Mouse (Mus musculus): ENCODE measurements around the gene Macf1. TPM values are rescaled to one million over a fixed set of nuclear protein-coding genes. Genes with fewer than 3 reads are reported as not detected.

The Macf1 gene
- polyA plus RNA-seq, 1 experiment from 2014 or later, result 120 TPM

- Histone ChIP-seq H3K4me1 (replicated peaks; ENCODE audit: control insufficient read depth, insufficient read depth, low read length) (no peaks in the 10 kb centered on the region), H3K4me2 (replicated peaks) (no peak overlapping the region), H3K9me3 (ENCODE audit: control insufficient read depth, low read length) (no peaks in the 10 kb centered on the region), H3K36me3 (replicated peaks; ENCODE audit: control insufficient read depth, insufficient read depth) (peaks cover 16% of the 10 kb centered on the region), H3K4me3 (replicated peaks; ENCODE audit: low read length) (no peak overlapping the region), H3K27ac (no peak overlapping the region), H3K27me3 (ENCODE audit: control insufficient read depth, insufficient read depth, low read length) (no peaks in the 10 kb centered on the region), H3K9ac (no peak overlapping the region)
- ATAC-seq (ENCODE audit: low FRiP score), result no peak
- DNase-seq (ENCODE audit: low spot score), result no peak
- 71% methylated on average over 6 of the region's 6 CpGs for WGBS
Observed at GRCm38 (mm10) chr4:123422828-123423227, 261.3 kb downstream of the Macf1 start.

- no peak for DNase-seq (ENCODE audit: low spot score)
Observed at GRCm38 (mm10) chr4:123418032-123418431, 266.1 kb downstream of the Macf1 start.

GRCm38 (mm10) chr4:123417478-123417877 lies 266.7 kb downstream of the Macf1 start:
- WGBS, result 82% methylated on average over 1 of the region's 3 CpGs
- Histone ChIP-seq H3K36me3 (replicated peaks; ENCODE audit: control insufficient read depth, insufficient read depth) (no peaks in the 10 kb centered on the region), H3K4me3 (replicated peaks; ENCODE audit: low read length) (no peak overlapping the region), H3K4me2 (replicated peaks) (no peak overlapping the region), H3K27me3 (ENCODE audit: control insufficient read depth, insufficient read depth, low read length) (no peaks in the 10 kb centered on the region), H3K4me1 (replicated peaks; ENCODE audit: control insufficient read depth, insufficient read depth, low read length) (0 out of 2 replicates have a peak, but pooled peaks cover 4% of the 10 kb centered on the region), H3K9me3 (ENCODE audit: control insufficient read depth, low read length) (no peaks in the 10 kb centered on the region), H3K27ac (no peak overlapping the region), H3K9ac (no peak overlapping the region)
- ATAC-seq (ENCODE audit: low FRiP score), result no peak
- no peak for DNase-seq (ENCODE audit: low spot score)

More at GRCm38 (mm10) chr4:123418032-123418431, 266.1 kb downstream of the Macf1 start:
- WGBS, result 93% methylated on average over 3 of the region's 3 CpGs
- Histone ChIP-seq H3K36me3 (replicated peaks; ENCODE audit: control insufficient read depth, insufficient read depth) (peaks cover under 1% of the 10 kb centered on the region; the same call in 1 of the 2 replicates), H3K27me3 (ENCODE audit: control insufficient read depth, insufficient read depth, low read length) (no peaks in the 10 kb centered on the region), H3K9me3 (ENCODE audit: control insufficient read depth, low read length) (no peaks in the 10 kb centered on the region), H3K4me2 (replicated peaks) (no peak overlapping the region), H3K9ac (no peak overlapping the region), H3K4me3 (replicated peaks; ENCODE audit: low read length) (no peak overlapping the region), H3K4me1 (replicated peaks; ENCODE audit: control insufficient read depth, insufficient read depth, low read length) (no peaks in the 10 kb centered on the region), H3K27ac (no peak overlapping the region)
- no peak for ATAC-seq (ENCODE audit: low FRiP score)

GRCm38 (mm10) chr4:123416829-123417228 lies 267.3 kb downstream of the Macf1 start:
- Histone ChIP-seq H3K36me3 (replicated peaks; ENCODE audit: control insufficient read depth, insufficient read depth) (no peaks in the 10 kb centered on the region), H3K27ac (no peak overlapping the region), H3K4me2 (replicated peaks) (no peak overlapping the region), H3K4me1 (replicated peaks; ENCODE audit: control insufficient read depth, insufficient read depth, low read length) (0 out of 2 replicates have a peak, but pooled peaks cover 5% of the 10 kb centered on the region), H3K4me3 (replicated peaks; ENCODE audit: low read length) (no peak overlapping the region), H3K9me3 (ENCODE audit: control insufficient read depth, low read length) (no peaks in the 10 kb centered on the region), H3K27me3 (ENCODE audit: control insufficient read depth, insufficient read depth, low read length) (no peaks in the 10 kb centered on the region), H3K9ac (no peak overlapping the region)
- ATAC-seq (ENCODE audit: low FRiP score), result no peak
- WGBS, result 88% methylated on average over 2 of the region's 2 CpGs
- no peak for DNase-seq (ENCODE audit: low spot score)

GRCm38 (mm10) chr4:123415566-123415965 lies 268.6 kb downstream of the Macf1 start:
- no peaks in the 10 kb centered on the region for H3K27me3 ChIP-seq (ENCODE audit: control insufficient read depth, insufficient read depth, low read length)
- DNase-seq (ENCODE audit: low spot score) (no peak), ATAC-seq (ENCODE audit: low FRiP score) (no peak)
- whole genome bisulfite sequencing, result 83% methylated on average over 1 of the region's 1 CpGs
- no peaks in the 10 kb centered on the region for H3K9me3 ChIP-seq (ENCODE audit: control insufficient read depth, low read length)
- H3K4me3 ChIP-seq (replicated peaks; ENCODE audit: low read length), result no peak overlapping the region
- no peak overlapping the region for H3K4me2 ChIP-seq (replicated peaks)
- no peak overlapping the region for H3K9ac ChIP-seq
- no peaks in the 10 kb centered on the region for H3K36me3 ChIP-seq (replicated peaks; ENCODE audit: control insufficient read depth, insufficient read depth)
- peaks cover 9% of the 10 kb centered on the region for H3K4me1 ChIP-seq (replicated peaks; ENCODE audit: control insufficient read depth, insufficient read depth, low read length)
- no peak overlapping the region for H3K27ac ChIP-seq

- Histone ChIP-seq H3K27ac (no peak overlapping the region), H3K36me3 (replicated peaks; ENCODE audit: control insufficient read depth, insufficient read depth) (0 out of 2 replicates have a peak, but pooled peaks cover 4% of the 10 kb centered on the region), H3K9ac (no peak overlapping the region), H3K4me1 (replicated peaks; ENCODE audit: control insufficient read depth, insufficient read depth, low read length) (peaks cover 26% of the 10 kb centered on the region), H3K4me2 (replicated peaks) (no peak overlapping the region), H3K4me3 (replicated peaks; ENCODE audit: low read length) (no peak overlapping the region), H3K27me3 (ENCODE audit: control insufficient read depth, insufficient read depth, low read length) (no peaks in the 10 kb centered on the region), H3K9me3 (ENCODE audit: control insufficient read depth, low read length) (no peaks in the 10 kb centered on the region)
- 71% methylated on average over 2 of the region's 2 CpGs for WGBS
- ATAC-seq (ENCODE audit: low FRiP score), result no peak
- DNase-seq (ENCODE audit: low spot score), result no peak
Observed at GRCm38 (mm10) chr4:123413876-123414275, 270.3 kb downstream of the Macf1 start.

GRCm38 (mm10) chr4:123412981-123413380 lies 271.2 kb downstream of the Macf1 start:
- no peak for ATAC-seq (ENCODE audit: low FRiP score)
- H3K4me2 ChIP-seq (replicated peaks), result peak overlapping the region; percentile 89
- no peak for DNase-seq (ENCODE audit: low spot score)
- WGBS, result 63% methylated on average over 2 of the region's 2 CpGs
- no peaks in the 10 kb centered on the region for H3K9me3 ChIP-seq (ENCODE audit: control insufficient read depth, low read length)
- 0 out of 2 replicates have a peak, but pooled peaks cover 5% of the 10 kb centered on the region for H3K36me3 ChIP-seq (replicated peaks; ENCODE audit: control insufficient read depth, insufficient read depth)
- H3K4me1 ChIP-seq (replicated peaks; ENCODE audit: control insufficient read depth, insufficient read depth, low read length), result peaks cover 35% of the 10 kb centered on the region
- H3K9ac ChIP-seq, result no peak overlapping the region
- peak overlapping the region; percentile 89; the same call in 1 of the 2 replicates for H3K27ac ChIP-seq
- H3K4me3 ChIP-seq (replicated peaks; ENCODE audit: low read length), result peak overlapping the region; percentile 65; the same call in 1 of the 2 replicates
- H3K27me3 ChIP-seq (ENCODE audit: control insufficient read depth, insufficient read depth, low read length), result no peaks in the 10 kb centered on the region

GRCm38 (mm10) chr4:123412528-123412878 lies 271.7 kb downstream of the Macf1 start:
- peak overlapping the region; percentile 70 for H3K9ac ChIP-seq
- WGBS, result 6% methylated on average over 6 of the region's 6 CpGs
- peak overlapping the region; percentile 89 for H3K27ac ChIP-seq
- ATAC-seq (ENCODE audit: low FRiP score) (no peak), DNase-seq (ENCODE audit: low spot score) (no peak)
- 0 out of 2 replicates have a peak, but pooled peaks cover 10% of the 10 kb centered on the region for H3K36me3 ChIP-seq (replicated peaks; ENCODE audit: control insufficient read depth, insufficient read depth)
- H3K27me3 ChIP-seq (ENCODE audit: control insufficient read depth, insufficient read depth, low read length), result no peaks in the 10 kb centered on the region
- peak overlapping the region; percentile 65 for H3K4me3 ChIP-seq (replicated peaks; ENCODE audit: low read length)
- H3K4me2 ChIP-seq (replicated peaks), result peak overlapping the region; percentile 89
- H3K4me1 ChIP-seq (replicated peaks; ENCODE audit: control insufficient read depth, insufficient read depth, low read length), result peaks cover 39% of the 10 kb centered on the region
- no peaks in the 10 kb centered on the region for H3K9me3 ChIP-seq (ENCODE audit: control insufficient read depth, low read length)

GRCm38 (mm10) chr4:123411732-123412527 lies 272.2 kb downstream of the Macf1 start:
- under 1% methylated on average over 61 of the region's 69 CpGs for WGBS
- peak; percentile 95 for ATAC-seq (ENCODE audit: low FRiP score)
- Histone ChIP-seq H3K27me3 (ENCODE audit: control insufficient read depth, insufficient read depth, low read length) (no peaks in the 10 kb centered on the region), H3K4me1 (replicated peaks; ENCODE audit: control insufficient read depth, insufficient read depth, low read length) (peaks cover 44% of the 10 kb centered on the region), H3K4me2 (replicated peaks) (peak overlapping the region; percentile 89), H3K9ac (peak overlapping the region; percentile 70), H3K9me3 (ENCODE audit: control insufficient read depth, low read length) (no peaks in the 10 kb centered on the region), H3K36me3 (replicated peaks; ENCODE audit: control insufficient read depth, insufficient read depth) (0 out of 2 replicates have a peak, but pooled peaks cover 13% of the 10 kb centered on the region), H3K4me3 (replicated peaks; ENCODE audit: low read length) (peak overlapping the region; percentile 65), H3K27ac (peak overlapping the region; percentile 89)
- peak; percentile 90 for DNase-seq (ENCODE audit: low spot score)
